Mouse (Mus musculus) liver, postnatal 0 days (tissue): ENCODE results near the gene Slc22a15.

ENCODE experiments used
- CTCF ChIP-seq: sonication (generic); IDR thresholded peaks from 2 replicates; pipeline ENCODE4 v1.5.1; 2016; ENCODE audit warnings: antibody characterized with exemption, low read depth
- EP300 ChIP-seq: IDR thresholded peaks from 2 replicates; pipeline ENCODE4 v1.6.1; 2016; ENCODE audit warnings: antibody characterized with exemption, low read depth, mild to moderate bottlenecking

GRCm38 (mm10) chr3:101867001-101867421 is 57.2 kb downstream of the Slc22a15 start:
- no peak for TF ChIP-seq CTCF
- no peak for TF ChIP-seq EP300
